Mouse (Mus musculus) retina, embryonic 14.5 days (tissue): ENCODE measurements at regions not wholly inside any gene's neighbourhood (a gene's known extent, or its start where the extent isn't known, plus 50 kb on each side); places are given as distances from the start of the nearest gene placed in this dataset.

Source experiments
- DNase-seq: peaks from one replicate; pipeline ENCODE4 v3.0.0-alpha.2; 2015; ENCODE audit warnings: low spot score

GRCm38 (mm10) chr17:47983286-47983685 is 54.8 kb downstream of the 1700122O11Rik start:
- DNase-seq: no peak

- DNase-seq: peak; percentile 58
Observed at GRCm38 (mm10) chr17:47981556-47982027, 56.5 kb downstream of the 1700122O11Rik start.

GRCm38 (mm10) chr17:47979266-47979665 is 54.8 kb upstream of the Foxp4 start:
- DNase-seq: no peak

- no peak for DNase-seq
Observed at GRCm38 (mm10) chr17:47978404-47979030, 54.1 kb upstream of the Foxp4 start.

- no peak for DNase-seq
Observed at GRCm38 (mm10) chr17:47978001-47978400, 53.6 kb upstream of the Foxp4 start.

- DNase-seq: no peak
Observed at GRCm38 (mm10) chr17:47976999-47977357, 52.5 kb upstream of the Foxp4 start.

GRCm38 (mm10) chr17:47976061-47976998 is 51.9 kb upstream of the Foxp4 start:
- peak; percentile 64 for DNase-seq

- DNase-seq: no peak
Observed at GRCm38 (mm10) chr17:47975281-47976060, 51.0 kb upstream of the Foxp4 start.

- DNase-seq: no peak
Observed at GRCm38 (mm10) chr17:47974503-47974902, 50.1 kb upstream of the Foxp4 start.
